Mouse (Mus musculus) frontal cortex, postnatal 14 days (tissue): ENCODE measurements at regions not wholly inside any gene's neighbourhood (a gene's known extent, or its start where the extent isn't known, plus 50 kb on each side); places are given as distances from the start of the nearest gene placed in this dataset.

ENCODE experiments used
- DNase-seq, 2 experiments: peaks; one replicate each; pipeline ENCODE4 v3.0.0; 2022; ENCODE audit warnings: low spot score in 2 of 2

DNA sequence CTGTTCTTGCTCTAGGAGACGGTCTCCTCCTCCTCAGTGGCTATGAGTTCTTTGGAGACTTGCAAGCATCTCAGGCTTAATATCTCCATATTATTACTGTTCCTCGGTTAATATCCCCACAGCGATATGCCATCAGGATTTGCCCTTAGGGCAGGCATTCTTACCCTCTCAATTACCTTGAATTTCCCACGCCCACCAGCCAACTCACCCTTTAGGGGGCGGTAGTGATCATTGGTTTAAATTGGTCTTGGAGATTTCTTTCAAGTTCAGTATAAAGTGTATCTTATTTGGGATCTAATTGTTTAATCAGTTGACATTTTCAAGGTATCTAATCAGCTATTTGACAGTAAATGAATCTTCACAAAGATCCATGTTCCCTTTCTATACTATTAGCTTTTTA lies 162.5 kb downstream of the Emp1 start:
- DNase-seq = no peak

GRCm38 (mm10) chr6:135525841-135526327 lies 163.5 kb downstream of the Emp1 start:
- peak in 1 of 2 experiments; percentile 21 for DNase-seq

- DNase-seq = peak; percentile 52 to 57
These were observed 164.3 kb downstream of the Emp1 start for GRCm38 (mm10) chr6:135526460-135527160.

DNA sequence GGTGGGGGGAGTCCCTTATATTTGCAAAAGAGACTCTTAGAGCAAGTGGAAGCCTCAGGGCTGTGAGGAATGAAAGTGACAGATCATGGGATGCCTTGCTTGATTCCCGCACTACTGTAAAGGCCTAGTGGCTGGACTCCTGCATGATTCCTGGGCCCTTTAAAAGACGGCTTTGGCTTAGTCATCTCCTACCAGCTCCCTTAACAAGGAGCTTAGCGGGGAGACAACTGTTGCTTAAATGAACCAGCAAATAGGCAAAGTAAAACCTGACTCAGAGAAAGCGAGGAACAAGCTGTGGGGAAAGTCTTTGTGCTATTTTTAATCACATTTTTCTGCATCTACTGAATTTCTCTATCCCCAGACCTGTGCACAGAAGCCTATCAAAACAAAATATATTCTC lies 165.5 kb downstream of the Emp1 start:
- DNase-seq = no peak

GRCm38 (mm10) chr6:135539791-135540646 lies 177.7 kb downstream of the Emp1 start:
- no peak for DNase-seq

GRCm38 (mm10) chr6:135541566-135541965 lies 179.2 kb downstream of the Emp1 start:
- no peak for DNase-seq

- no peak for DNase-seq
These were observed 180.0 kb downstream of the Emp1 start for GRCm38 (mm10) chr6:135542356-135542755.

GRCm38 (mm10) chr6:135543390-135543789 lies 181.0 kb downstream of the Emp1 start:
- DNase-seq = no peak

- no peak for DNase-seq
These were observed 181.5 kb downstream of the Emp1 start for GRCm38 (mm10) chr6:135543863-135544262.

- DNase-seq = no peak
These were observed 188.1 kb downstream of the Emp1 start for GRCm38 (mm10) chr6:135550368-135550950.

- DNase-seq = no peak
These were observed 190.1 kb downstream of the Emp1 start for GRCm38 (mm10) chr6:135552396-135552795.

DNA sequence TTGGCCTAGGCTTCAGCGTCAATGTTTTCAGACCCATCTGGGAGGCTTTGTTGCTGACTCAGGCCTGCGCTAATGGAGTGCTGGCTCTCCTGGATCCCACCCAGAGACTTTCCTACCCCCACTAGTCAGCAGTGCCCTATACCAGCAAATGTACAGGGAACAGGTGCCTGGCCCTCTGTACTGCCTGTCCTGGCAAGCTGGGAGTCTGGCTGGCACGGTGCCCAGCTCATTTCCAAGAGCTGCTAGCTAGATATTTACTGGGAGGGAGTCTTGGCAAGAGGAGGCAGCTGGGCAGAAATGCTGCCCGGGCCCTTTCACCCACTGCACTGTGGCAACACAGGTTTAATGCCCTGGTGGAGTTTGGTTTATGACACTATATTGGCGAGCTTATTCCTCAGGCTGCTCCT lies 197.2 kb downstream of the Emp1 start:
- DNase-seq = peak; percentile 74 to 75

GRCm38 (mm10) chr6:135562267-135562666 lies 199.9 kb downstream of the Emp1 start:
- no peak for DNase-seq

GRCm38 (mm10) chr6:135563766-135564165 lies 201.4 kb downstream of the Emp1 start:
- no peak for DNase-seq

GRCm38 (mm10) chr6:135569086-135569485 lies 206.7 kb downstream of the Emp1 start:
- DNase-seq = no peak

DNA sequence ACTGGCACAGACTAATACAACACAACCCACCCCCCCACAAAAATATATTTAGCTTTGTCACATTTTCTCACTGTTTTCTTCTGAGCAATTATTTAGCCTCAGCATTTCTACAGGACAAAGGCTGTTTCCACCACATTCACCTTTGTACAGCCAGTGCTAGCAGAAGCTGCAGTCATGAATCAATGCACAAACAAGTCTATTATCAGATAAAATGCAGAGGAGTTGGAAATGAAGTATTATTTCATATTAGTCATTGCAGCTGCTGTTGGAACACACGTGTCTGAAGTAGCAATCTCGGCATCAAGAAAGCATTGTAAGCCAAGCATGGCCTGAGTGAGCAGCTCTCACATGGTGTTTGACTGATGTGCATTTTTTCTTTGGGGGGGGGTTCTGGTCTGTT lies 212.9 kb downstream of the Emp1 start:
- DNase-seq = no peak

- DNase-seq = no peak
These were observed 216.4 kb downstream of the Emp1 start for GRCm38 (mm10) chr6:135578728-135579127.

DNA sequence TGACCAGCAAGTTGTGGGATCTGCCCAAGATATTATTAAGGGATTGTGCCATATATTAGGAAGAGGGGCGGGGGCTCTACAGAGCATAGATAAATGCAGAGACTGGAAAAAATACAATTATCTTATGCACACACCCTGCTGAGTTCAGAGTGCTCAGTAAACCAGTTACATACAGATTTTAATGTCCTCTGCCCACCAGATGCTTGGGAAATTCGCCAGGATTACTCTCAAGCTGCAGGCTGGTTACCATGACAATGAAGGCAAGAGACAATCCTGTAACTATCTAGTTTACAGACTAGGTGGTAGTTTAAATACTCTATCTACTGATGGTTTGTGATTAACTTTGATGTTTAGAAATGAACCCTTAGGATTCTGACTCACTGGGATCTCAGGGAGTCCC lies 220.2 kb downstream of the Emp1 start:
- no peak for DNase-seq

- DNase-seq = no peak
These were observed 222.4 kb downstream of the Emp1 start for GRCm38 (mm10) chr6:135584782-135585181.

GRCm38 (mm10) chr6:135590084-135590483 lies 227.7 kb downstream of the Emp1 start:
- DNase-seq = no peak

GRCm38 (mm10) chr6:135591085-135591484 lies 228.7 kb downstream of the Emp1 start:
- DNase-seq = no peak

GRCm38 (mm10) chr6:135596358-135596757 lies 234.0 kb downstream of the Emp1 start:
- DNase-seq = no peak
